Mouse (Mus musculus) spleen, postnatal 36 days (tissue): ENCODE measurements around the gene Tarbp2.

Experiments used
- DNase-seq, 2 experiments: peaks; one replicate each; pipeline ENCODE4 v3.0.0; 2022; ENCODE audit warnings: low spot score in 2 of 2, mixed read lengths in 1 of 2

Tarbp2 gene

GRCm38 (mm10) chr15:102517976-102518858 lies at the start of gene Tarbp2:
Gene Tarbp2, plus strand, starts transcription at chr15:102518192.
- peak; percentile 100 for DNase-seq

- DNase-seq, result no peak
These were observed 49.2 kb upstream of the Tarbp2 start for GRCm38 (mm10) chr15:102468675-102469370.

GRCm38 (mm10) chr15:102470183-102470604 lies 47.8 kb upstream of the Tarbp2 start, which contains the start of gene Pcbp2:
Gene Pcbp2, plus strand, starts transcription at chr15:102470539.
- DNase-seq, result peak; percentile 97 to 98

- DNase-seq, result peak; percentile 70
These were observed 47.2 kb upstream of the Tarbp2 start for GRCm38 (mm10) chr15:102470605-102471294.

- DNase-seq, result no peak
These were observed 46.7 kb upstream of the Tarbp2 start for GRCm38 (mm10) chr15:102471295-102471645.

GRCm38 (mm10) chr15:102471727-102472126 lies 46.3 kb upstream of the Tarbp2 start:
- DNase-seq, result no peak

- DNase-seq, result no peak
These were observed 44.7 kb upstream of the Tarbp2 start for GRCm38 (mm10) chr15:102473246-102473645.

GRCm38 (mm10) chr15:102474520-102474919 lies 43.5 kb upstream of the Tarbp2 start:
- no peak for DNase-seq

GRCm38 (mm10) chr15:102483136-102483535 lies 34.9 kb upstream of the Tarbp2 start:
- DNase-seq, result no peak

GRCm38 (mm10) chr15:102485853-102486252 lies 32.1 kb upstream of the Tarbp2 start:
- DNase-seq, result no peak

GRCm38 (mm10) chr15:102487664-102488063 lies 30.3 kb upstream of the Tarbp2 start:
- no peak for DNase-seq

- DNase-seq, result no peak
These were observed 19.7 kb upstream of the Tarbp2 start for GRCm38 (mm10) chr15:102498322-102498721.

- no peak for DNase-seq
These were observed 18.6 kb upstream of the Tarbp2 start for GRCm38 (mm10) chr15:102499370-102499769.

GRCm38 (mm10) chr15:102499851-102500250 lies 18.1 kb upstream of the Tarbp2 start:
- DNase-seq, result no peak

GRCm38 (mm10) chr15:102500479-102500878 lies 17.5 kb upstream of the Tarbp2 start:
- DNase-seq, result no peak

- DNase-seq, result no peak
These were observed 16.7 kb upstream of the Tarbp2 start for GRCm38 (mm10) chr15:102501084-102501814.

GRCm38 (mm10) chr15:102502254-102502840 lies 15.6 kb upstream of the Tarbp2 start:
- DNase-seq, result no peak

GRCm38 (mm10) chr15:102503447-102503846 lies 14.5 kb upstream of the Tarbp2 start, which contains the start of gene Gm10337:
Gene Gm10337, plus strand, starts transcription at chr15:102503722.
- DNase-seq, result no peak

GRCm38 (mm10) chr15:102503924-102504782 lies 13.8 kb upstream of the Tarbp2 start:
- DNase-seq, result no peak
